Mouse (Mus musculus) neural tube, embryonic 13.5 days (tissue): ENCODE data around the gene Pkd1l2. TPM values are rescaled to one million over a fixed set of nuclear protein-coding genes. Genes with fewer than 3 reads are reported as not detected.

Source experiments
- ATAC-seq: fragments of 200-750 bp; cut with Nextera tagmentation; 2 replicates; pipeline ENCODE4 v1.8.0; 2017; ENCODE audit warnings: low read depth, mild to moderate bottlenecking, moderate TSS enrichment, moderate library complexity
- H3K27ac ChIP-seq: fragments of 300-500 bp; sonication (generic); replicated peaks from 2 replicates; pipeline ENCODE4 v1.5.1; 2015; ENCODE audit warnings: moderate library complexity, mild to moderate bottlenecking, inconsistent platforms
- H3K27me3 ChIP-seq: fragments of 300-500 bp; sonication (generic); 2 replicates; pipeline ENCODE4 v1.6.1; 2015; ENCODE audit warnings: mild to moderate bottlenecking, inconsistent platforms
- H3K36me3 ChIP-seq: fragments of 300-500 bp; sonication (generic); 2 replicates; pipeline ENCODE4 v1.6.1; 2015; ENCODE audit warnings: mild to moderate bottlenecking, inconsistent platforms
- H3K4me1 ChIP-seq: fragments of 300-500 bp; sonication (generic); replicated peaks from 2 replicates; pipeline ENCODE4 v1.6.1; 2015; ENCODE audit warnings: inconsistent platforms
- H3K4me2 ChIP-seq: fragments of 300-500 bp; sonication (generic); 2 replicates; pipeline ENCODE4 v1.6.1; 2015; ENCODE audit warnings: inconsistent platforms, mild to moderate bottlenecking, moderate library complexity
- H3K4me3 ChIP-seq: fragments of 300-500 bp; sonication (generic); 2 replicates; pipeline ENCODE4 v1.5.1; 2015; ENCODE audit warnings: mild to moderate bottlenecking, inconsistent platforms
- H3K9ac ChIP-seq: fragments of 300-500 bp; sonication (generic); 2 replicates; pipeline ENCODE4 v1.6.1; 2015; ENCODE audit warnings: moderate library complexity, mild to moderate bottlenecking, inconsistent platforms
- H3K9me3 ChIP-seq: fragments of 300-500 bp; sonication (generic); 2 replicates; pipeline ENCODE4 v1.6.1; 2016; ENCODE audit warnings: inconsistent platforms
- WGBS: fragments of 180-500 bp; shearing (Covaris S2); methylation state at CpG from one replicate; pipeline ENCODE4 v1.1.7; 2015; 5-methylcytosine and 5-hydroxymethylcytosine counted together
- polyA plus RNA-seq: library from polyadenylated mRNA; unstranded; fragments of >200 nt; fragmentation: Nextera tagmentation; extraction: Ambion mirVana; gene quantifications from 2 replicates; pipeline ENCODE4 v1.2.1, GENCODE M21; 2015

Pkd1l2 gene
- 0.10 TPM in 1 of 2 replicates, not detected in the other for polyA plus RNA-seq

DNA sequence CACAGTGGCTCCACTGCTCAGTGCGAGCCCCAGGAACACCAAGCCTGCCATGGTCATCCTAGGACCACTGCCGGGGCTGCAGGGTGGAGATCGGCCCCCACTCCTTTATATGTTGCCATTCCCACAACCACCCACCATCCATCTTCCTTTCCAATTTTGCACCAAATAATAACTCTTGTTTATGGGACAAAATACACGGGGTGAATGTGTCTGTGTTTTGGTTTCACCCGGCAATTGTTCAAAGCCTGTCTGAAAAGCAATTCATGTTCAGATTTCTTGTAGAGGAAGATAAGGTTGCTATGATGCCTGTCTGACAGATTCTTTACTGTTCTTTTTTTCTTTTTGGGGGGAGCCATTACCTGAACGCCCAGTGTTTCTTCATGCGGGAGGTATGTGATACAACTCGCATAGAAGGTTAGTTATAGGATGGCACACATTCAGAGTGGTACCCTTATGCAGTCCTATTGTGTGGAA, at the start of gene Pkd1l2:
Gene Pkd1l2 (minus strand): TSS at position 51 of the 474 bp plus-strand sequence.
- Histone ChIP-seq H3K36me3 (no peaks in the 10 kb centered on the region), H3K27me3 (no peaks in the 10 kb centered on the region), H3K9me3 (no peaks in the 10 kb centered on the region), H3K4me3 (no peak within 1 kb of the TSS), H3K4me2 (no peak within 1 kb of the TSS), H3K27ac (no peak within 1 kb of the TSS), H3K9ac (no peak within 1 kb of the TSS), H3K4me1 (no peaks in the 10 kb centered on the region)
- no peak for ATAC-seq
- 86% methylated on average over 8 of the region's 8 CpGs for WGBS

DNA sequence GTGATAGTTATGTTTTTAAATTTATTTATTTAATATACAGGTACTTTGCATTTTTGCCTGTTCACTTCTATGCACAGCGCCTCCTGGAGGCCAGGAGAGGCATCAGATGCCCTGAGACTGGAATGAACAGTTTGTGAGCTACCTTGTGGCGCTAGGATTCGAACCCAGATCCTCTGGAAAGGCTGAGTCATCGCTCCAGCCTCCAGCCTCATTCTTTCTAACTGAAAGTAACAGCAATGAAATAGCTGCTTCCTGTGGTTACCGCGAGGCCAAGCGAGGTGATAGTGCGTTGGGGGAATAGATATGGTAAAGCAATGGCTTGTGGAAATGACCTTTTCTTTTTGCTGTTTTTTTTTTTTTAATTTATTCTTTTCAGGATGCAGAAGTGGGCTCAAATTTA, 44.8 kb upstream of the Pkd1l2 start:
- no peak overlapping the region for H3K4me2 ChIP-seq
- H3K9me3 ChIP-seq, result no peaks in the 10 kb centered on the region
- no peaks in the 10 kb centered on the region for H3K36me3 ChIP-seq
- H3K9ac ChIP-seq, result no peak overlapping the region
- no peak overlapping the region for H3K27ac ChIP-seq
- no peak overlapping the region for H3K4me3 ChIP-seq
- no peaks in the 10 kb centered on the region for H3K4me1 ChIP-seq
- 86% methylated on average over 8 of the region's 8 CpGs for WGBS
- H3K27me3 ChIP-seq, result no peaks in the 10 kb centered on the region
- ATAC-seq, result no peak

DNA sequence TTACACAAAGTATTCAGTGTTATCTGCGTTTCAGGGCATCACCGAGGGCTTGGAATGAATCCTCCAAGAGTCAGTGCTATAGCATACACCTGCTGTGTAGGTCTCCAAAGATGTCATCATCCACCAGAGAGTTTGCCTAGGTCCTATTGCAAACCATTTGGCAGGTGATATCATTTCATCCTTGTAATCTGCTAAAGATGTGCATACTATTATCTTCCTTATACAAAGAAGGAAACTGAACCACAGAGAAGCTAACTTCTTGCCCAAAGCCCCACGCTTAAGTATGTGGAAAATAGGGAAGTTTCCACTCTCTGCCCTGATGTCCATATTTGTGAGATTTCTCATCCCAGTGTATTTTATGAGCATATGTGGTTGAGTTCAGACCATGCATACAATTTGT, 44.2 kb upstream of the Pkd1l2 start:
- Histone ChIP-seq H3K9ac (no peak overlapping the region), H3K4me3 (no peak overlapping the region), H3K4me2 (no peak overlapping the region), H3K27ac (no peak overlapping the region), H3K27me3 (no peaks in the 10 kb centered on the region), H3K4me1 (no peaks in the 10 kb centered on the region), H3K36me3 (no peaks in the 10 kb centered on the region), H3K9me3 (no peaks in the 10 kb centered on the region)
- no peak for ATAC-seq
- 94% methylated on average over 3 of the region's 3 CpGs for WGBS

DNA sequence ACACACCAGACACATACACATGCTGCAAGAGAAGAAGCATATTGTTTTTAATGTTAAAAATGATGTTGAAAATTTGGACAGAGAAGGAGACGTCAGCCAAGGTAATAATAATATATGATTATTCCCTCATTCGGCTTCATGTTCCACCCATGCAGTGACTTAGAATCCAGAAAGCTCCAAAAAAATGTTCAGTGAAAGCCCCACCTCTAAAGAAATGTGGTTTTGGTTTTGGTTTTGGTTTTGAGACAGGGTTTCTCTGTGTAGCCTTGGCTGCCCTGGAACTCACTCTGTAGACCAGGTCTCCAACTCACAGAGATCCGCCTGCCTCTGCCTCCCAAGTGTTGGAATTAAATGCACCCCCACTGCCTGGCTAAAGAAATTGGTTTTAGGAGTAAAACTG, 43.6 kb upstream of the Pkd1l2 start:
- Histone ChIP-seq H3K27me3 (no peaks in the 10 kb centered on the region), H3K4me3 (no peak overlapping the region), H3K36me3 (no peaks in the 10 kb centered on the region), H3K4me2 (no peak overlapping the region), H3K4me1 (no peaks in the 10 kb centered on the region), H3K9ac (no peak overlapping the region), H3K9me3 (no peaks in the 10 kb centered on the region), H3K27ac (no peak overlapping the region)
- WGBS, result 88% methylated on average over 3 of the region's 3 CpGs
- ATAC-seq, result no peak

DNA sequence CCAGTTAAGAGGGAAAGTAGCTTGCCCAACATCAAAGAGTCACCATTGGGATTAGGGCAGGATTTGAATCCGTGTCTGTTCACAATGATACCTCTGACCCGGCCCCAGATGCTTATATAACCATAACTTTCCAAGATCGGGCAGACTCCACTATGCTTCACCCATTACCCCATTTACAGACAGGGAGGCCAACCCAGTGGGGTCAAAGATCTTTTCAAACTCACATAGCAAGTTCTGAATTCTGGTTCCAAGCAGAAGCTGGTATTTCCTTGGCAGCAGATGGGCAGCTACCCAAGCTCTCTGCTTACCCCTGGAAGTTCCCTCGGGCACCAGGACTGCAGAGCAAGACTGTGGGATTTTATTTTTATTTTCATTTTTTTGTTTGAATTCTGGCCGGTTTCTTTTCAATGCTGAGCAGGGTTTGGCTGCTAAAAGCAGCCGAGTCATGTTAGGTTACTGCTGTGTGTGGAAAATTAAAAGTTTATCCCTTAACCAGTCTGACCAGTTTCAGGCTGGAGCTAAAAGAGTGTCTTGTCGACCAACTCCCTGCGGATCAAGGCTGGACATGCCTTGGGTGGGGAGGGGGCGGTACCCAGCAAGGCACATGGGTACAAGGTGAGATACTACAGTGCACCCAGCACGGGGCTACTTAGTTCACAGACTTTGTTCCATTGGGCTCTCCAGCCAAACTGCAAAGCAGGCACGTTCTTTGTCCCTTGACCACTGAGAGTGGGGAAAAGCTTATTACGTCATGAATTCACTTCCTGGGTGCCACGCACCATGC, 41.8 kb upstream of the Pkd1l2 start:
- Histone ChIP-seq H3K27me3 (no peaks in the 10 kb centered on the region), H3K9ac (no peak overlapping the region), H3K36me3 (no peaks in the 10 kb centered on the region), H3K4me2 (no peak overlapping the region), H3K9me3 (no peaks in the 10 kb centered on the region), H3K4me1 (no peaks in the 10 kb centered on the region), H3K4me3 (no peak overlapping the region), H3K27ac (no peak overlapping the region)
- WGBS, result 85% methylated on average over 13 of the region's 13 CpGs
- ATAC-seq, result no peak

DNA sequence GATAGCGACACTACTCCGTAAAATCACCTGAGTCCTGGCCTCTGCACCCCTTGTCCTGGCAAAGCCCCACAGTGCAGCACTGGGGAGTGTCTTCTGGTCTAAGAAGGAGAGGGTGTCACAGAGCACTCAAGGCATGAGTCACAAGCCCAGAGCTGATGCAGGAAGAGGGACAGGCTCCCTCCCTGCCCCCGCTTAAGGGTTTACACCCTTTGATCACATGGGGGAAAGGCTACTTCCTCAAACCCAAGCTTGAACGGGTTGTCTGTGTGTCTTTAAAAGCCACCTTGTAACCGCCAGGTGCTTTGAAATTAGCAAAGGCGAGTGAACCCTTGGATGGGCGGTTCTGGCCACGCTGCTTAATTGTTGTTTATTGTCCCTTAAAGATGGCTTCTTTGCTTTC, 39.0 kb upstream of the Pkd1l2 start:
- Histone ChIP-seq H3K27me3 (no peaks in the 10 kb centered on the region), H3K27ac (no peak overlapping the region), H3K4me1 (no peaks in the 10 kb centered on the region), H3K9me3 (no peaks in the 10 kb centered on the region), H3K4me3 (no peak overlapping the region), H3K36me3 (no peaks in the 10 kb centered on the region), H3K9ac (no peak overlapping the region), H3K4me2 (no peak overlapping the region)
- 45% methylated on average over 8 of the region's 8 CpGs for WGBS
- ATAC-seq, result no peak

DNA sequence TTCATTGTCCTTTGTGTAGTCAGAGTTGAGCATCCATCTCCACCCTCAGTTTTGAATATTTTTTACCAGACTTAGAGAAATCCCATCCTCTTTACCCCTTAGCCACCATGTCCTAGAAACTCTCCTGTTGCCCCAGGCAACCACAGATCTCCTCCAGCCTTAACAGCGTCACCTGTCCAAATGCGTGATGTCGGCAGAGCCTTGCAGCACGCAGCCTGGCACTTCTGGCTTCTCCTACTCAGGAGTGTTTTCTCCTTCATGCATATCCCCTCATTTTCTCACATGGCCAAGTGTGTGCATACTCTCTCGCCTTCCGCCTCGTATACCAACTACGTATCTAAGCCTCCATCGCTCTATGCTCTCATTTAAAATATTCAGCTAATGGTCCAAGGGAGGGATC, 36.2 kb upstream of the Pkd1l2 start:
- Histone ChIP-seq H3K4me2 (no peak overlapping the region), H3K9me3 (no peaks in the 10 kb centered on the region), H3K4me1 (peaks cover 11% of the 10 kb centered on the region), H3K27me3 (no peaks in the 10 kb centered on the region), H3K36me3 (no peaks in the 10 kb centered on the region), H3K9ac (no peak overlapping the region), H3K4me3 (no peak overlapping the region), H3K27ac (no peak overlapping the region)
- no peak for ATAC-seq
- 89% methylated on average over 9 of the region's 9 CpGs for WGBS

DNA sequence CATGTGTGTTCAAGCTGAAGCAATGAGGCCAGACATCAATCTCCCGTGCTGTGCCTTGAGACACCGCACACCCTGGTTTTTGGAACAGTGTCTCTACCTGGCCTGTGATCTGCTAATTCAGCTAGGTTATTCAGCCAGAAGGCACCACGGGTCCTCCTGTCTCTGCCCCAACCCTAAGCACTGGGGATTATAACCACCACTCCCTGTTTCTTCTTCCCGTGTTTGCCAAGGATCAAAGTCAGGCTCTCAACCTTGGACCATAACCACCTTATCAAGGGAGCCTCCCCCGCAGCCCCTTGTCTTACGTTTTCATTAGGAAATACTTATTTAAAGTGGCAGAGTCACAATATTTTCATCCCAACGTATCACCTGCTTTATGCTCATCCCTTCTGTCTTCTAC, 34.3 kb upstream of the Pkd1l2 start:
- H3K4me3 ChIP-seq, result no peak overlapping the region
- peaks cover 11% of the 10 kb centered on the region for H3K4me1 ChIP-seq
- no peak overlapping the region for H3K9ac ChIP-seq
- no peaks in the 10 kb centered on the region for H3K9me3 ChIP-seq
- H3K4me2 ChIP-seq, result no peak overlapping the region
- no peaks in the 10 kb centered on the region for H3K27me3 ChIP-seq
- H3K27ac ChIP-seq, result no peak overlapping the region
- 81% methylated on average over 7 of the region's 7 CpGs for WGBS
- no peak for ATAC-seq
- no peaks in the 10 kb centered on the region for H3K36me3 ChIP-seq

DNA sequence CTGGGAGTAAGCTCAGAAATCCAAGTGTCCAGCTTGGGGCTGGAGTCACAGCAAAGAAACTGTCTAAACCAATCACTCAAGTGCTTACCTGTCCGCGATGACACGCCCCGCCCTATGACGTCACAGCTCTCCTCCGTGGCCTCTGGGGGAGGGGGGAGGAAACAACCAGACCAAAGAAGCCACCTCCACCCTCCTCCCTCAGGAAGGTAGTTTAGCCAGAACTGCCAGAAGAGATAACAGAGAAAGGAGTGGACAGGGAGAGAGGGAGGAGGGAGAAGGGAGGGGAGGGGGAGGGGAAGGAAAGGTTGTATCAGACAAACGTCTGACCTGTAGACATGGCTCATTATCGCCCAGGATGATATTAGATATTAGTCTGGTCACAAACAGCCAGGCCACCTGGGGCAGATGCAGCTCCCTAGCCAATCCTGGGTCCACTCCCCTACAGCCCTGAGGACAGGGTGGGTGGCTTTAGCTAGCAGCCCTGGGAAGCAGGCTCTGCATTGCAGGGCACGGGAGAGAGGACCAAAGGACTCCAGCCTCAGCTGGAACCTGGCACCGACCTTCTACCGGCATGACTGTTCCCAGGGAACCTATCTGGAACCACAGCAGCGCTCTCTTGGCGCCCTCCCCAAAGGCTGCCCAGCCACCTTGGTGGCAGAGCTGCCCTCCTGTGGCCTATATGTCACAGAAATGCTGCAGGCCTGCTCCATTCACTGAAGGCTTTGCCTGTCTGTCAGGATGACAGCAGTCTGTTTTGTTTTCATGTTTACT, 33.6 kb upstream of the Pkd1l2 start:
- Histone ChIP-seq H3K4me3 (no peak overlapping the region), H3K36me3 (no peaks in the 10 kb centered on the region), H3K9me3 (no peaks in the 10 kb centered on the region), H3K27me3 (no peaks in the 10 kb centered on the region), H3K4me2 (peak overlapping the region; percentile 24), H3K9ac (no peak overlapping the region), H3K27ac (no peak overlapping the region), H3K4me1 (peaks cover 11% of the 10 kb centered on the region)
- no peak for ATAC-seq
- WGBS, result 23% methylated on average over 13 of the region's 13 CpGs

DNA sequence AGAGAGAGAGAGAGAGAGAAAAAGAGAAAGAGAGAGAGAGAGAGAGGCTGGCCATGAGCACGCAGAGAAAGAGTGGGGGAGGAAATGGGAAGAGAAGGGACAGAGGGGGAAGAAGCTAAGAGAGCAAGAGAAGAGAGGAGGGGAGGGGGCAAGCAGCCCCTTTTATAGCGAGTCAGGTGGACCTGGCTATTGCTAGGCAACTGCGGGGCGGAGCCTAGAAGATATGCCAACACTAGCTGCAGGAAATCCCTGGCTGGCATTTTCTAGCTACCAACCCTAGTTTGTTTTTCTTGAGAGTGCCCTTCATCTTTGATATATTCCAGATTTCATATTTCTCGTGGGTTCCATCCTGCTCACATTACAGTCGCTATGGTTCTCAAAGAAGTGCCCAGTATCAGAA, 32.8 kb upstream of the Pkd1l2 start:
- H3K4me3 ChIP-seq, result no peak overlapping the region
- no peaks in the 10 kb centered on the region for H3K9me3 ChIP-seq
- H3K9ac ChIP-seq, result no peak overlapping the region
- 44% methylated on average over 6 of the region's 6 CpGs for WGBS
- no peak for ATAC-seq
- H3K27ac ChIP-seq, result no peak overlapping the region
- H3K36me3 ChIP-seq, result no peaks in the 10 kb centered on the region
- H3K27me3 ChIP-seq, result no peaks in the 10 kb centered on the region
- H3K4me1 ChIP-seq, result peaks cover 11% of the 10 kb centered on the region
- peak overlapping the region; percentile 24; the same call in 1 of the 2 replicates for H3K4me2 ChIP-seq

DNA sequence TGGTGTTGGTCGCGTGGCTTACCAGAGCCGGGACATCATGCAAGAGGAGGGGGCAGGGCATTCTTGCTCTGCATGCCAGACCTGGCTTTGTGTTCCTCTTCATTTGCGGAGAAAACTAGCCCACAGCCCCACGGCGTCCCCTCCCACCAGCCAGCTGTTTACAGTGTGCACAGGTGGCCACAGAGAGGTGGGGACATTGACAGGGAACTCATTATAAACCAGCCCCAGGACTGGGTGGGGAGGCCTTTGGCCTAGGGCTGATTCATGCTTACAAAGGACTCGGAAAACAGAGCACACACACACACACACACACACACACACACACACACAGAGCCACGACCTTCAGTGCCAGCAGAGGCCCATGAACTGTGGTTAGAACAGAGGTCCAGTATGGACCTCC, 30.0 kb upstream of the Pkd1l2 start:
- H3K4me1 ChIP-seq, result peaks cover 11% of the 10 kb centered on the region
- no peak overlapping the region for H3K27ac ChIP-seq
- H3K4me3 ChIP-seq, result no peak overlapping the region
- no peak for ATAC-seq
- H3K9me3 ChIP-seq, result no peaks in the 10 kb centered on the region
- no peak overlapping the region for H3K9ac ChIP-seq
- no peak overlapping the region for H3K4me2 ChIP-seq
- no peaks in the 10 kb centered on the region for H3K27me3 ChIP-seq
- no peaks in the 10 kb centered on the region for H3K36me3 ChIP-seq
- WGBS, result 72% methylated on average over 8 of the region's 8 CpGs

DNA sequence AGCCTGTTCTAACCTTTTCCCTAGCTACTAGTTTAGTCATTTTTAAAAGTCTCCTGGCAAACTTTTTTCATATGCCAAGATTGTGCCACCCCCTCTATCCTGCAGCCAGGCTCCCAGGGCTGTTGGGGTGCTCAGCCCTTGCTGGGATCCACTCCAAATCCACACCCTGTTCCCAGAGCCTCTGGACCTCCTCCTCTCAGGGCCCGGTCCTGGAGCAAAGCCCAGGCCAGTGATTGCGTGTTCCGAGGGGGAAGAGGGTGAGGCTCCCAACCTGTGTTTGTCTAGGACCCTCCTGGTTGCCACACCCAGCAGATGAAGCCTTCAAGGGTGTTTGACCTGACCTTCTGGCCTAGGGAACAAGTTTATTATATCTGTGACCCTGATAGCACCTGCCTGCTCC, 29.4 kb upstream of the Pkd1l2 start:
- whole genome bisulfite sequencing, result 91% methylated on average over 3 of the region's 3 CpGs

More for the DNA sequence above, 29.4 kb upstream of the Pkd1l2 start:
- no peak for ATAC-seq
- H3K27me3 ChIP-seq, result no peaks in the 10 kb centered on the region
- no peaks in the 10 kb centered on the region for H3K36me3 ChIP-seq
- peaks cover 11% of the 10 kb centered on the region for H3K4me1 ChIP-seq
- no peak overlapping the region for H3K9ac ChIP-seq
- H3K4me2 ChIP-seq, result no peak overlapping the region
- no peak overlapping the region for H3K4me3 ChIP-seq
- no peaks in the 10 kb centered on the region for H3K9me3 ChIP-seq
- no peak overlapping the region for H3K27ac ChIP-seq
